Mouse (Mus musculus) monocyte, adult 5-6 weeks (primary cell): ENCODE data around the gene Zc4h2. TPM values are rescaled to one million over a fixed set of nuclear protein-coding genes. Genes with fewer than 3 reads are reported as not detected.
A peak's percentile ranks its signal among the peaks of the same experiment; 100 is the strongest.

Source experiments
- ATAC-seq: fragments of 153-309, 156-312 bp; replicated peaks from 2 replicates; pipeline ENCODE4 v1.8.0; 2017; ENCODE audit warnings: mild to moderate bottlenecking; ENCODE audit not compliant: low TSS enrichment, insufficient number of reproducible peaks, severe bottlenecking, poor library complexity, low FRiP score
- total RNA-seq: library from RNA; stranded (forward); fragments of 200-1000, 200-491, 200-594 nt; gene quantifications from 3 replicates; pipeline ENCODE4 v1.2.3, GENCODE M21; 2017

Gene Zc4h2
- total RNA-seq: 1.8 to 3.4 TPM in 2 of 3 replicates, not detected in the other

DNA sequence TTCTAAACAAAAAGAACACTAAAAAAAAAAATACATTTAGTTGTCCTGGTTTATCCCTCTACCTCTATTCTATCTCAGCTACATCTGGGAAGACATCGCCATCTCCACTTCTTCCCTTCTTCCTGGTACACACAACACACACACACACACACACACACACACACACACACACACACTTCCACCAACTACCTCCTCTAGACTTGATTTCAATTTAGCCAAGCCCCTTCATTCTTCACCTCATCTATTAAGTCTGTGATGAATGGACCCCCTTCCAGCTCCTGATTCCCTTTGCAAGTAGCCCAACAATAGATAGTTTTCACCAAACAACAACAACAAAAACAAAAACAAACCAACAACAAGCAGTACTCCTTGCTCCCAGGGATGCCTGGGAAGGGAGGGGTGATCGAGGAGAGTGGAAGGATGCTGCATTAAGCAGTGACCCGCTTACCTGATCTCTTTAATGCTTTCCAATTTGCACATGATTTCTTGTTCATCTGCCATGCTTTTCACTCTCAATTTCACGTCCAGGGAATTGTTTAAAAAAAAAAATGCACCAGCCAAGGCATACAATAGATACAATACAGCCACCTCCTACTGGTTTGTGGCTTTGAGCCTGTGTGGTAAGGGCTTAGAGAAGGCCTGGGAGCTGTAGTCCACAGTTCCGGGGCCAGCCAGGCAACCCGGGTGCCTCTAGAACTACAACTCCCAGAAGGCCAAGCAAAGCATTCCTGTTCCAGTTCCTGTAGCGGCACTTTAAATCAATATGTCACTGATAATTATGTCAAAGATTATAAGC lies at the start of gene Zc4h2:
Gene Zc4h2, minus strand, starts transcription at position 706 of the 796 bp plus-strand sequence.
- peak; percentile 97 for ATAC-seq

DNA sequence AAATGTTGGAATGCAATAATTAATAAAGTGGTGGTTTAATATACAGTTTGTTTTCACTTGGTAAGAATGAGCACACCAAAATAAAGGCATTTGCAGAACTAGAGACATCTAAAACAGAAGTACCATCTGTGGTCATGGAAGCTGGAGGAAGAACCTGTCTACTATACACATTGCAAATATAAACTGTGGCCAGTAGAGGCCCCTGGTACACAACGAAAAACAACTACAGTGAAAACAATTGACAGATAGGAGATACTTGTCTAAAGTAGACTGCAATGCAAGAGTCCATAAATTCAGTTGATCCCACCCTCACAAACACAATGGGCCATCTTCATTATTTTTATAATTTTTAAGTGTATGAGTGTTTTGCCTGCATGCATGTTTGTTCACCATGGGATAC lies 28.8 kb upstream of the Zc4h2 start:
- ATAC-seq: no peak

DNA sequence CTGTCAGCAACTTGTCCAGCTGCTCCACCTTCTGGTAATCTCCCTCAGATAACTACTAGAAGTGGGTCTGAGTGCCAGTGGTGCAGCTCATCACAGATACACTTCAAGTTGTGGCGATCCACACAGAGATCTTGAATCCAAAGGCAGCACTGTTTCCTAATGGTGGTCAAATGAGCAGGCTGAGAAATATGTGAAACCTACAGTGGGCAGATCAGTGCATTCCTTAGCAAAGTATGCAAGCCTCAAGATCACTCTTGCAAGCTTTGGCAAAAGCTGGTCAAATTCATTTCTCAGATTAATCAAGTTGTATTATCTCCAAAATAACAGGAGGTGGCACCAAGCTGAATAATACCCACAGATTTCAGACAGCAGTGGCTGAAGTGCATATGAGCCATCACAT lies 23.9 kb upstream of the Zc4h2 start:
- no peak for ATAC-seq

DNA sequence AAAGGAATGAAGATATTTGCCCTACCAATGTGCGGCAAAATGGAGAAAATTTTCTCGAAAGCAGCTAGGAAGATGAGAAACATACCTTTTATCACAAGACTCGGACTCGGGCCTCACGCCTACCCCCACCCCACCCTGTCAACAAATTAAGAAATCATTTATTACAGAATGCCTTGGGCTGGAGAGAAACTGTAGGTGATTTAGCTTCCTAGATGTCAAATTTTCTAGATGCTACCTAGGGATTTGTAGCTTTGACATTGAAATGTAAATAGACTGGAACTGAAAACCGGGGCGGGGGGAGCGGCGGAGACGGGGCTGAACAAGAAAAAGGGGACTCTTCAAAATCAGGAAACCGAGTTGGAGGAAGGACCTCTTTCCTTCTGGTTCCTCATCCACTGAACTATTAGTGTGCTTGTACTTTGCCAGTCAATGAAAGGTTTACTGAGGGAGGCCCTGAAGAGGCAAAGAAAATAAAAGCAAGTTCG lies 333 bp upstream of the Zc4h2 start:
- no peak for ATAC-seq

DNA sequence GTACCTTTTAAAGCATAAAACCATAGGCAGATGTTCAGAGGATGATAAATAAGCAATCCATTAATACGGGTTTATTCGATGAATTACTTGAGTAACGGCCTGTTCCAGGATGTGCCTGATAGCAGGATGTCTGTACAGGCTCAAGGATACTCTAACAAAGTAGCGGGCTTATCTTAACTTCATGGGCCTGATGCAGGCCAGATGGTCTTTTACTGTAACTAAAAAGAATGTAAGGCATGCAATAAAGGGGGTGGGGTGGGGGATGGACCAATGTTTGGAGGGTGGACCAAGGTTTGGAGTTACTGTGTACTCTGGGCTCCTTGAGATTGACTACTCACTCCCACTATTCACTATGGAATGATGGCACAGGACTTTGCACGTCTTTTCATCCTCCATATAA lies 57.7 kb downstream of the Zc4h2 start:
- no peak for ATAC-seq

Other genes with a start within 250 kb of the Zc4h2 start
- gene Amer1, start 213.6 kb downstream of the Zc4h2 start, total RNA-seq: 3.5 to 6.6 TPM (median 5.4 TPM) in 3 replicates
- not detected in 3 replicates for gene Asb12, start 100.5 kb downstream of the Zc4h2 start, total RNA-seq
- not detected in 3 replicates for gene Pfn5, start 100.4 kb downstream of the Zc4h2 start, total RNA-seq
- gene Zc3h12b, start 53.2 kb upstream of the Zc4h2 start, total RNA-seq: 0.10 TPM in 1 of 3 replicates, not detected in the others